8 mouse cellular contexts compared by ENCODE assay signal in genomic region chr3:123103151-123103860, GRCm38 (mm10).
DNase-seq lines count a peak whose midpoint lies in the region; ATAC-seq lines count a peak whose summit lies in the region.

No protein-coding gene starts in this region.

- H3K27me3 ChIP-seq in intestine, embryonic 15.5 days (replicated peaks), result no peaks in the 10 kb centered on the region
- no peaks in the 10 kb centered on the region for H3K27me3 ChIP-seq in midbrain, embryonic 11.5 days (ENCODE audit: control insufficient read depth, insufficient read depth, low read length)

- H3K9me3 ChIP-seq in intestine, embryonic 15.5 days, result no peaks in the 10 kb centered on the region
- no peaks in the 10 kb centered on the region for H3K9me3 ChIP-seq in midbrain, embryonic 11.5 days (ENCODE audit: control insufficient read depth, low read length)

- no peak overlapping the region for H3K9ac ChIP-seq in intestine, embryonic 15.5 days
- no peak overlapping the region for H3K9ac ChIP-seq in midbrain, embryonic 11.5 days (ENCODE audit: low read length)

- H3K4me2 ChIP-seq in intestine, embryonic 15.5 days (replicated peaks), result no peak overlapping the region
- no peak overlapping the region for H3K4me2 ChIP-seq in midbrain, embryonic 11.5 days

- peaks cover 3% of the 10 kb centered on the region for H3K4me1 ChIP-seq in intestine, embryonic 15.5 days (replicated peaks)
- H3K4me1 ChIP-seq in midbrain, embryonic 11.5 days (ENCODE audit: control insufficient read depth, insufficient read depth, low read length), result no peaks in the 10 kb centered on the region

- peak; percentile 74 for DNase-seq in urinary bladder, postnatal 14 days (ENCODE audit: low spot score)
- no peak for DNase-seq in urinary bladder, adult 2 months (ENCODE audit: low spot score)
- peak; percentile 71 to 73 for DNase-seq in cerebellum, postnatal 36 days
- DNase-seq in gastrocnemius, postnatal 10 days, result peak; percentile 78
- DNase-seq in left cerebral cortex, adult 9 months (ENCODE audit: low spot score in 2 of 2), result peak; percentile 16 to 70
- peak; percentile 92 for DNase-seq in midbrain, embryonic 11.5 days (ENCODE audit: low spot score, missing footprints)
- DNase-seq in skeletal muscle tissue, adult 2 months (ENCODE audit: low read depth, low spot score), result peak; percentile 84

- H3K4me3 ChIP-seq in intestine, embryonic 15.5 days (replicated peaks), result no peak overlapping the region
- H3K4me3 ChIP-seq in midbrain, embryonic 11.5 days (ENCODE audit: low read depth, low read length), result no peak overlapping the region

- H3K36me3 ChIP-seq in intestine, embryonic 15.5 days, result no peaks in the 10 kb centered on the region
- no peaks in the 10 kb centered on the region for H3K36me3 ChIP-seq in midbrain, embryonic 11.5 days (ENCODE audit: control insufficient read depth, insufficient read depth, low read length)

- ATAC-seq in intestine, embryonic 15.5 days, result peak; percentile 84
- peak; percentile 88 for ATAC-seq in midbrain, embryonic 11.5 days (ENCODE audit: low FRiP score)

- H3K27ac ChIP-seq in intestine, embryonic 15.5 days, result no peak overlapping the region
- no peak overlapping the region for H3K27ac ChIP-seq in midbrain, embryonic 11.5 days (ENCODE audit: low read depth, low read length)

- WGBS in intestine, embryonic 15.5 days, result 33% methylated on average over 13 of the region's 13 CpGs
- WGBS in midbrain, embryonic 11.5 days, result 30% methylated on average over 13 of the region's 13 CpGs
